Mouse (Mus musculus) thymus, postnatal 14 days (tissue): ENCODE measurements around the gene Tmem88b.
"Not testable (repeated sequence)": the region's sequence is repeated elsewhere in the genome, so short reads cannot be mapped to it uniquely, and the experiment has no call there.

Source experiments
- DNase-seq: peaks from one replicate; pipeline ENCODE4 v3.0.0; 2021

The Tmem88b gene

GRCm38 (mm10) chr4:155785819-155786218, at the start of gene Tmem88b:
Tmem88b (minus strand) TSS chr4:155785874.
- DNase-seq: no peak

GRCm38 (mm10) chr4:155833836-155834235, 48.2 kb upstream of the Tmem88b start:
- DNase-seq: peak; percentile 73

DNA sequence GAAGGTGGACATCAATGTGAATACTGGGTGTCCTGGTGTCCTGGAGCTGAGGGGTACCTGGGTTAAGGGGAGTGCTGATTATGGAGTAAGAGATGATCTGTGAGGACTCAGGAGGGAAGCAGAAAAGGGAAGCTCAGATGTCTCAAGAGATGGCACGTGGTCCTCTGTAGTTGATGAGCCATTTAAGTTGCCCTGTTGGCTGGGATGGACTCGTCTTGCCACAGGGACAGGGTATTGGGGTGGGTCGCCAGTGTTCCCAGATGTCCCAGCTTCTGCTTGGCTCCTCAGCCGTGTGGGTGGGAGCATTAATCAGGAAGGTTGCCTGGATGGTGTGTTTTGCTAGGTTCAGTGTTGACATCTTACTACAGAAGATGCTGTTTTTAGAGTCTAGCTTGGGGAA, 47.6 kb upstream of the Tmem88b start:
- no peak for DNase-seq

GRCm38 (mm10) chr4:155832321-155832720, 46.6 kb upstream of the Tmem88b start:
- no peak for DNase-seq

GRCm38 (mm10) chr4:155831831-155832230, 46.2 kb upstream of the Tmem88b start:
- DNase-seq: no peak

GRCm38 (mm10) chr4:155831205-155831766, 45.6 kb upstream of the Tmem88b start, which contains the start of gene Aurkaip1:
Aurkaip1 (plus strand) TSS chr4:155831272.
- peak; percentile 97 for DNase-seq

GRCm38 (mm10) chr4:155830596-155830995, 44.9 kb upstream of the Tmem88b start:
- no peak for DNase-seq

DNA sequence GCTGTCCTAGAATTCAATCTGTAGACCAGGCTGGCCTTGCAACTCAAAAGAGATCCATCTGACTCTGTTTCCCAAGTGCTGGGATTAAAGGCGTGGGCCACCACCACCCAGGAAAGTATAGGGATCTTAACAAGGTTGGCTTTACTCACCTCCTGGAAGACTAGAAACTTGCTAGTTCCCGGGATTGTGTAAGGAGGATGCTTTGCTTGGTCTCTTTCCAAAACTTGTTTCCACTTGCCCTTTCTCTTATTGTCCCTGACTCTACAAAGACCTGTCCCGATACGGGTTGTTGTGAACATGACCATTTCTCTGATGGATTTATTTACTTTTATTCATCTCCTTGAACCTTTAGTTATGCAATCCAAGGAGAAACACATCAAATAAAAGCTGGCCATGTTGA, 44.2 kb upstream of the Tmem88b start:
- DNase-seq: no peak

- DNase-seq: no peak
These were observed 37.8 kb upstream of the Tmem88b start for GRCm38 (mm10) chr4:155823443-155823842.

- DNase-seq: peak; percentile 43
These were observed 35.4 kb upstream of the Tmem88b start for GRCm38 (mm10) chr4:155821025-155821424.

- DNase-seq: no peak
These were observed 31.9 kb upstream of the Tmem88b start for GRCm38 (mm10) chr4:155817533-155817932.

GRCm38 (mm10) chr4:155812665-155813181, 27.0 kb upstream of the Tmem88b start:
- DNase-seq: peak; percentile 51

DNA sequence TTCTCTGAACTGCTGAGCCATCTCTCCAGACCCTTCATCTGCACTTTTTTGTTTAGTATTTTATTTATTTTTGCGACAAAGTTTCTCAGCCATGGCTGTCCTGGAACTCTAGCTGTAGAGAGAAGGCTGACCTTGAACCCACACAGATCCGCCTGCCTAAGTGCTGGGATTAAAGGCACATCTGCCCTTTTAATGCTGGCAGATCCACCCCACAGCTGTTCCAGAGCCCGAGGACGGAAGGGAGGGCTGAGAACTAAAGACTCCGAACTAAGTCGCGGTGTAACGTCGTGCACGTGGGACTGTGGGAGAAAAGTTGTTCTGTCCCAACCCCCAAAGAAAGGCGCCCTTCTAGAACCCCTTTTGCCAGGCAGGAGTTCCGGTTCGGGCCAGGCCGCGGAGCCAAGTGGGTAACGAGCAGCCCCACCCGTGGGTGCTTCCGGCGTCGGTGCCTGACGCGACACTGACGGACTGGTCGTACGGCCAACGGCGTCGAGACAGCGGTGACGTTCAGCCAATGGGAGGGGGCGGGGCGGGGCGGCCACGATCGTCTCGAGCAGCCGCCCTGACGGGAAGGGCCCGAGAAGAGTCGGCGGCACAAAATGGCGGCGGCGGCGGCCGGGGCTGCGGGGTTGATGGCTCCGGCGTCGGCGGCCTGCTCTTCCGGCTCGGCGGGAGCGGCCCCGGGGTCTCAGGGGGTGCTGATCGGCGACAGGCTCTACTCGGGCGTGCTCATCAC, 26.4 kb upstream of the Tmem88b start, which contains the start of gene Ccnl2:
Gene Ccnl2, plus strand, starts transcription at position 561 of the 736 bp plus-strand sequence.
- peak; percentile 95 for DNase-seq

DNA sequence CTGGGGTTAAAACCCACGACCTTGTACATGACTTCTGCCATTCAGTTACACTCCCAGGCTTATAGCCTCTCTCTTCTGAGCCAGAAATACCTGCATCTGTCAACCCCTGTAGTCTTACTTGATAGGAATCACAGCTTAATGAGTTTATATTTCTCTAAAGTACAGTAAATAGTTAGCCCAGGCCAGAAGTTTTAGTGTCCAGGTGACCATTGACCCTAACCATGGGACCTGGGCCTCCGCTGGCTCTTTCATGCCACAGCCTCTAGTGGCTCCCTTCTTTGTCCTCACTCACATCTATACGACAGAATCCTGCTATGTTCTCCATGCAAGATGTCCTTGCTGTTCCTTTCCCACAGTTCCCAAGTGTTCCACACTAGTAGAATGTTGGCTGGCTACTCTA, 22.2 kb upstream of the Tmem88b start:
- no peak for DNase-seq

GRCm38 (mm10) chr4:155803340-155804041, 17.8 kb upstream of the Tmem88b start:
- peak; percentile 97 for DNase-seq

DNA sequence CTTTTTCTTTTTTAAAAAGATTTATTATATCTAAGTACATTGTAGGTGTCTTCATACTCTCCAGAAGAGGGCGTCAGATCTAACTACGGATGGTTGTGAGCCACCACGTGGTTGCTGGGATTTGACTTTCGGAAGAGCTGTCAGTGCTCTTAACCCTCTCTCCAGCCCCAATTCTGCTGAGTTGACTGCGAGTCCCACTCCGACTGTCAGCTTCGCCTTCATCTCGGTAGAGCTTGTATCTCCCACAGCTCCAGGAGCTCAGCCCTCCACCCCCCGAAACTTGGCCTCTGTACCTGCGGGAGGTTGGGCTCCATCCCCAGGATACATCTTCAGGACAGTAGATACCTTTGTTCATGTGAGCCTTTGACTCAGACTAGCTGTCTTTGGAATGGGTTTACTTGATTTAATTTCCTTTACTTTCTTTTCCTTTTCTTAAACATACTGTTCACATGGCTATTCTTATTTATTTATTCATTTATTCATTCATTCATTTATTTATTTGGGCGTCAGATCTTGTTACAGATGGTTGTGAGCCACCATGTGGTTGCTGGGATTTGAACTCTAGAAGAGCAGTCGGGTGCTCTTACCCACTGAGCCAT, 17.2 kb upstream of the Tmem88b start, which contains the start of gene Mrpl20:
Gene Mrpl20, plus strand, starts transcription at position 138 of the 599 bp plus-strand sequence.
- peak; percentile 22 for DNase-seq

DNA sequence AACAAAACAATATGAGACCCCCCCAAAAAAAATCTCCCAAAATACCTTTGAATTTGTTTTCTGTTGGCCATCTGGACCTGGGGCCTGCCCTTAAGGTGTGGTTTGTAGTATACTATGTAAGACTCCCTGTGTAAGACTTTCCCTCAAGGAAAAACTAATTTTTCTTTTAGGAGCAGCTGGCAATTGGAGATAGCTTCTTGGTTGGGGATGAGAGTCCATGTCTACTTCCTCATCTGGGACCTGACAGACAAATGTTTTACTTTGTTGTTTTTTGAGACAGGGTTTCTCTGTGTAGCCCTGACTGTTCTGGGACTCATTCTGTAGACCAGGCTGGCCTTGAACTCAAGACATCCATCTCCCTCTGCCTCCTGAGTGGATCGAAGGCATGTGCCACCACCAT, 16.4 kb upstream of the Tmem88b start:
- no peak for DNase-seq

DNA sequence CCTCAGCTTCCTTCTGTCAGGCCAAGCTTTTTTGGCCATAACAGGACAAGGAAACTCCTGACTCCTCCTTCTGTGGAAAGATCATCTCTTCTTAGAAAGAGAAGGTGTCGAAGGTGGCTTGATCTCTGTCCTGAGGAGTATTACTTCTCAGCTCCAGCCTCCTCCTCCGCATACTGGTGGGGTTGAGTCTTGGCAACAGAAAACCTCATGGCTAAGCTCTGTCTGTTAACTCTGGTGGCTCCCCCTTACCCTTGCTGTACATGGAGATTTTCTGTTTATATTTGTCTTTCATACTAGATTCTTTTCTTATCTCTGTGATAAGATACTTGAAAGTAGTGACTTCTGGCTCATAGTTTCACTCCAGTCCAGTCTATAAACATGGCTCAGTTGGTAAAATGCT, 8.1 kb upstream of the Tmem88b start:
- DNase-seq: no peak

- DNase-seq: no peak
These were observed 5.7 kb upstream of the Tmem88b start for GRCm38 (mm10) chr4:155791240-155791933.

- DNase-seq: no peak
These were observed 5.0 kb upstream of the Tmem88b start for GRCm38 (mm10) chr4:155790650-155791161.

GRCm38 (mm10) chr4:155790021-155790489, 4.4 kb upstream of the Tmem88b start, which contains the start of gene Ankrd65:
Ankrd65 (plus strand) TSS chr4:155790439.
- no peak for DNase-seq

DNA sequence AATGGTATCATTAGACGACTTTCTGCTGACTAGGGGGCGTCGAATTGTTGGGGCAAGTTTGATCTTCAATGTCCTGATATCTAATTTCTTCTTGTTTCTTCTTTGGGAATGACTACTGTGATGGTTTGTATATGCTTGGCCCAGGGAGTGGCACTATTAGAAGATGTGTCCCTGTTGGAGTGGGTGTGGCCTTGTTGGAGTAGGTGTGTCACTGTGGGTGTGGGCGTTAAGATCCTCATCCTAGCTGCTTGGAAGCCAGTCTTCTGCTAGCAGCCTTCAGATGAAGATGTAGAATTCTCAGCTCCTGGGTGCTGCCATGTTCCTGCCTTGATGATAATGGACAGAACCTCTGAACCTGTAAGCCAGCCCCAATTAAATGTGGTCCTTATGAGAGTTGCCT, 3.2 kb upstream of the Tmem88b start:
- not testable (repeated sequence) for DNase-seq
